Mouse (Mus musculus) neural tube, embryonic 13.5 days (tissue): Measurements from ENCODE around the gene Otulin. TPM values are rescaled to one million over a fixed set of nuclear protein-coding genes. Genes with fewer than 3 reads are reported as not detected.

Experiments
- ATAC-seq: fragments of 200-750 bp; cut with Nextera tagmentation; 2 replicates; pipeline ENCODE4 v1.8.0; 2017; ENCODE audit warnings: low read depth, mild to moderate bottlenecking, moderate TSS enrichment, moderate library complexity
- H3K27ac ChIP-seq: fragments of 300-500 bp; sonication (generic); replicated peaks from 2 replicates; pipeline ENCODE4 v1.5.1; 2015; ENCODE audit warnings: moderate library complexity, mild to moderate bottlenecking, inconsistent platforms
- H3K27me3 ChIP-seq: fragments of 300-500 bp; sonication (generic); 2 replicates; pipeline ENCODE4 v1.6.1; 2015; ENCODE audit warnings: mild to moderate bottlenecking, inconsistent platforms
- H3K36me3 ChIP-seq: fragments of 300-500 bp; sonication (generic); 2 replicates; pipeline ENCODE4 v1.6.1; 2015; ENCODE audit warnings: mild to moderate bottlenecking, inconsistent platforms
- H3K4me1 ChIP-seq: fragments of 300-500 bp; sonication (generic); replicated peaks from 2 replicates; pipeline ENCODE4 v1.6.1; 2015; ENCODE audit warnings: inconsistent platforms
- H3K4me2 ChIP-seq: fragments of 300-500 bp; sonication (generic); 2 replicates; pipeline ENCODE4 v1.6.1; 2015; ENCODE audit warnings: inconsistent platforms, mild to moderate bottlenecking, moderate library complexity
- H3K4me3 ChIP-seq: fragments of 300-500 bp; sonication (generic); 2 replicates; pipeline ENCODE4 v1.5.1; 2015; ENCODE audit warnings: mild to moderate bottlenecking, inconsistent platforms
- H3K9ac ChIP-seq: fragments of 300-500 bp; sonication (generic); 2 replicates; pipeline ENCODE4 v1.6.1; 2015; ENCODE audit warnings: moderate library complexity, mild to moderate bottlenecking, inconsistent platforms
- H3K9me3 ChIP-seq: fragments of 300-500 bp; sonication (generic); 2 replicates; pipeline ENCODE4 v1.6.1; 2016; ENCODE audit warnings: inconsistent platforms
- WGBS: fragments of 180-500 bp; shearing (Covaris S2); methylation state at CpG from one replicate; pipeline ENCODE4 v1.1.7; 2015; 5-methylcytosine and 5-hydroxymethylcytosine counted together
- polyA plus RNA-seq: library from polyadenylated mRNA; unstranded; fragments of >200 nt; fragmentation: Nextera tagmentation; extraction: Ambion mirVana; gene quantifications from 2 replicates; pipeline ENCODE4 v1.2.1, GENCODE M21; 2015

Otulin gene
- polyA plus RNA-seq, 1 experiment from 2014 or later, result 31.7 TPM

- ATAC-seq, result no peak
Measured at GRCm38 (mm10) chr15:27571179-27571578, 59.3 kb downstream of the Otulin start.

DNA sequence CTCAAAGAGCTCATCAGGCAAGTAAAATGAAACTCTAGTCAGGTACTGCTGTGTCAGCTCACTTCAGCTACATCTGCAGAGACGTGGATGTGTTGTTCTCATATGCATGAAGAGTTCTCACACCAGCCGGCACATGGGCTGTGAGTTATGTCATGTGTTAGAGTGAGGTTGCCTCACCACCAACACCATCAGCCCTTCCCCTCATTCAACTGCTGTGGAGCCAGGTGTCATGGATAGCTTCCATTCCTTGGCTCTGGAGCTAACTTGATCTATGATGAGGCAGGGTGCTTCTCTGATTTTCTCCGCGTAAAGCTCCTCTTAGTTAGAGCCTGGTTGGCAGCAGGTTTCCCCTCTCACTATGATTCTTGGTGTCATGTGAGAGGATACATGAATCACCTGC lies 60.1 kb downstream of the Otulin start:
- no peaks in the 10 kb centered on the region; the same call in 1 of the 2 replicates for H3K4me1 ChIP-seq
- no peak overlapping the region for H3K27ac ChIP-seq
- WGBS, result 85% methylated on average over 4 of the region's 4 CpGs
- H3K36me3 ChIP-seq, result peaks cover 65% of the 10 kb centered on the region
- ATAC-seq, result no peak
- H3K9ac ChIP-seq, result no peak overlapping the region
- H3K4me2 ChIP-seq, result no peak overlapping the region
- H3K27me3 ChIP-seq, result no peaks in the 10 kb centered on the region
- no peaks in the 10 kb centered on the region for H3K9me3 ChIP-seq
- H3K4me3 ChIP-seq, result no peak overlapping the region

More at GRCm38 (mm10) chr15:27571179-27571578, 59.3 kb downstream of the Otulin start:
- no peak overlapping the region for H3K27ac ChIP-seq
- no peaks in the 10 kb centered on the region for H3K9me3 ChIP-seq
- H3K36me3 ChIP-seq, result peaks cover 57% of the 10 kb centered on the region
- H3K4me3 ChIP-seq, result no peak overlapping the region
- H3K4me2 ChIP-seq, result no peak overlapping the region
- H3K9ac ChIP-seq, result no peak overlapping the region
- H3K4me1 ChIP-seq, result peaks cover 3% of the 10 kb centered on the region; the same call in 1 of the 2 replicates
- no peaks in the 10 kb centered on the region for H3K27me3 ChIP-seq
- WGBS, result 77% methylated on average over 8 of the region's 8 CpGs

DNA sequence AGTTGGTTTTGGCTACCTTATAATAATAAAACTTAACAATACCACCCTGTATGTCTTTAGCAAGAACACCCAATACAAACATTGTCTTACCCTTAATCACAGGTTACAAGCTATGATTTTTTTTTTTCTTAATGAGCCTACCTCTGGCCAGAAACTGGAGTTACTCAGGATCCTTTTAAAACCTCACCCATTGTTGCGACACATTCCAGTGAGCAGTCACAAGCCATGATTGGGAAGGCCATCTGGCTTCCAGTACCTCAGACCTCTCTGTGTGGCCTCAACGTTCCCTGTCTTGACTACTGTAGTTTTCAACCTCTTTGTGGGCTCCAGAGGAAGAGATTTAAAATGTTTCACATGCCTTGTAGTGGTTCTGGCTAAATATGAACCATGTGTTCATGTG lies 60.6 kb downstream of the Otulin start:
- Histone ChIP-seq H3K9ac (no peak overlapping the region), H3K36me3 (peaks cover 68% of the 10 kb centered on the region), H3K4me2 (no peak overlapping the region), H3K27me3 (no peaks in the 10 kb centered on the region), H3K27ac (no peak overlapping the region), H3K9me3 (no peaks in the 10 kb centered on the region), H3K4me1 (no peaks in the 10 kb centered on the region; the same call in 1 of the 2 replicates), H3K4me3 (no peak overlapping the region)
- no peak for ATAC-seq
- WGBS, result 77% methylated on average over 2 of the region's 2 CpGs

- no peak for ATAC-seq
- no peak overlapping the region for H3K9ac ChIP-seq
- H3K36me3 ChIP-seq, result peaks cover 68% of the 10 kb centered on the region
- H3K4me2 ChIP-seq, result no peak overlapping the region
- no peaks in the 10 kb centered on the region for H3K27me3 ChIP-seq
- no peaks in the 10 kb centered on the region for H3K4me1 ChIP-seq
- H3K4me3 ChIP-seq, result no peak overlapping the region
- 66% methylated on average over 6 of the region's 6 CpGs for whole genome bisulfite sequencing
- H3K27ac ChIP-seq, result no peak overlapping the region
- no peaks in the 10 kb centered on the region for H3K9me3 ChIP-seq
Measured at GRCm38 (mm10) chr15:27568371-27568770, 62.1 kb downstream of the Otulin start.

GRCm38 (mm10) chr15:27567356-27567755 lies 63.1 kb downstream of the Otulin start:
- Histone ChIP-seq H3K27me3 (no peaks in the 10 kb centered on the region), H3K27ac (no peak overlapping the region), H3K4me3 (no peak overlapping the region), H3K9me3 (no peaks in the 10 kb centered on the region), H3K9ac (no peak overlapping the region), H3K4me1 (no peaks in the 10 kb centered on the region), H3K4me2 (no peak overlapping the region), H3K36me3 (peaks cover 61% of the 10 kb centered on the region)
- 95% methylated on average over 16 of the region's 16 CpGs for WGBS
- ATAC-seq, result no peak

- H3K9me3 ChIP-seq, result no peaks in the 10 kb centered on the region
- H3K36me3 ChIP-seq, result peaks cover 49% of the 10 kb centered on the region
- ATAC-seq, result no peak
- no peaks in the 10 kb centered on the region for H3K27me3 ChIP-seq
- H3K4me1 ChIP-seq, result no peaks in the 10 kb centered on the region
- WGBS, result 90% methylated on average over 10 of the region's 10 CpGs
- no peak overlapping the region for H3K4me3 ChIP-seq
- H3K27ac ChIP-seq, result no peak overlapping the region
- no peak overlapping the region for H3K9ac ChIP-seq
- H3K4me2 ChIP-seq, result no peak overlapping the region
Measured at GRCm38 (mm10) chr15:27565626-27566185, 64.8 kb downstream of the Otulin start.

GRCm38 (mm10) chr15:27564106-27565100 lies 66.1 kb downstream of the Otulin start:
- H3K4me3 ChIP-seq, result no peak overlapping the region
- H3K27ac ChIP-seq, result no peak overlapping the region
- peaks cover 5% of the 10 kb centered on the region for H3K4me1 ChIP-seq
- 88% methylated on average over 14 of the region's 14 CpGs for WGBS
- H3K4me2 ChIP-seq, result no peak overlapping the region
- H3K9ac ChIP-seq, result no peak overlapping the region
- no peaks in the 10 kb centered on the region for H3K27me3 ChIP-seq
- H3K36me3 ChIP-seq, result peaks cover 40% of the 10 kb centered on the region
- no peaks in the 10 kb centered on the region for H3K9me3 ChIP-seq
- ATAC-seq, result no peak

- H3K4me3 ChIP-seq, result no peak overlapping the region
- peaks cover 21% of the 10 kb centered on the region for H3K4me1 ChIP-seq
- WGBS, result 88% methylated on average over 11 of the region's 11 CpGs
- H3K27ac ChIP-seq, result no peak overlapping the region
- no peak overlapping the region for H3K9ac ChIP-seq
- H3K9me3 ChIP-seq, result no peaks in the 10 kb centered on the region
- H3K27me3 ChIP-seq, result no peaks in the 10 kb centered on the region
- H3K36me3 ChIP-seq, result peaks cover 28% of the 10 kb centered on the region
- H3K4me2 ChIP-seq, result no peak overlapping the region
- ATAC-seq, result no peak
Measured at GRCm38 (mm10) chr15:27560315-27560714, 70.2 kb downstream of the Otulin start.

GRCm38 (mm10) chr15:27558456-27559147 lies 71.9 kb downstream of the Otulin start:
- no peaks in the 10 kb centered on the region for H3K9me3 ChIP-seq
- no peak overlapping the region for H3K9ac ChIP-seq
- 52% methylated on average over 16 of the region's 16 CpGs for WGBS
- H3K27ac ChIP-seq, result peak overlapping the region; percentile 59
- 0 out of 2 replicates have a peak, but pooled peaks cover 23% of the 10 kb centered on the region for H3K36me3 ChIP-seq
- H3K27me3 ChIP-seq, result no peaks in the 10 kb centered on the region
- H3K4me1 ChIP-seq, result peaks cover 21% of the 10 kb centered on the region
- no peak overlapping the region for H3K4me2 ChIP-seq
- ATAC-seq, result peak; percentile 77
- H3K4me3 ChIP-seq, result no peak overlapping the region

DNA sequence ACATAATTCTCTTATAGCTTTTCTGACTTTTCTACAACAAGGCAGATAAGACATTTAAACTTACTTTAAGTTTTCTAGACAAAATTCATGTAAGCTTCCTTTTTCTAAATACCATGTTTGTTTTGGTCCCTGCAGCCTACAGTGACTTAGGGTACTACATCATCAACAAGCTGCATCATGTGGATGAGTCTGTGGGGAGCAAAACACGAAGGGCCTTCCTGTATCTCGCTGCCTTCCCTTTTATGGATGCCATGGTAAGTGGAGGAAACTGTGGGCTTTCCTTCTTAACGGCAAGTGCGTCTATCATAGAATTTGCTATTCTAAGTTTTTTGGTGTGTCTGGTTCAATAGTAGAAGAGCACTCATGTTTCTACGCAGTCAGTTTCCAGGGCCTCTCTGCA lies 76.9 kb downstream of the Otulin start:
- Histone ChIP-seq H3K9me3 (no peaks in the 10 kb centered on the region), H3K4me2 (no peak overlapping the region), H3K4me3 (no peak overlapping the region), H3K4me1 (peaks cover 29% of the 10 kb centered on the region), H3K27ac (no peak overlapping the region), H3K9ac (no peak overlapping the region), H3K36me3 (0 out of 2 replicates have a peak, but pooled peaks cover 20% of the 10 kb centered on the region), H3K27me3 (no peaks in the 10 kb centered on the region)
- ATAC-seq, result no peak
- WGBS, result 91% methylated on average over 5 of the region's 5 CpGs

- 0 out of 2 replicates have a peak, but pooled peaks cover 19% of the 10 kb centered on the region for H3K36me3 ChIP-seq
Measured at GRCm38 (mm10) chr15:27552129-27552700, 78.3 kb downstream of the Otulin start.

More at GRCm38 (mm10) chr15:27552129-27552700, 78.3 kb downstream of the Otulin start:
- H3K4me3 ChIP-seq, result no peak overlapping the region
- no peaks in the 10 kb centered on the region for H3K27me3 ChIP-seq
- H3K4me1 ChIP-seq, result peaks cover 25% of the 10 kb centered on the region
- H3K27ac ChIP-seq, result no peak overlapping the region
- H3K9ac ChIP-seq, result no peak overlapping the region
- H3K4me2 ChIP-seq, result no peak overlapping the region
- no peaks in the 10 kb centered on the region for H3K9me3 ChIP-seq
- 88% methylated on average over 10 of the region's 10 CpGs for WGBS
- ATAC-seq, result no peak
